Mouse (Mus musculus) forebrain, embryonic 11.5 days (tissue): ENCODE measurements around the gene Dhx30. TPM values are rescaled to one million over a fixed set of nuclear protein-coding genes. Genes with fewer than 3 reads are reported as not detected.
"Not testable (repeated sequence)": the region's sequence is repeated elsewhere in the genome, so short reads cannot be mapped to it uniquely, and the experiment has no call there.

ENCODE experiments used
- ATAC-seq: fragments of 200-750 bp; cut with Nextera tagmentation; replicated peaks from 2 replicates; pipeline ENCODE4 v1.8.0; 2017; ENCODE audit warnings: moderate TSS enrichment; ENCODE audit not compliant: low FRiP score
- DNase-seq: peaks from one replicate; pipeline ENCODE4 v3.0.0-alpha.2; 2017; ENCODE audit warnings: low spot score
- H3K27ac ChIP-seq: fragments of 300-500 bp; sonication (generic); 2 replicates; pipeline ENCODE4 v1.5.1; 2014; ENCODE audit warnings: low read depth, low read length
- H3K27me3 ChIP-seq: fragments of 300-500 bp; sonication (generic); 2 replicates; pipeline ENCODE4 v1.6.1; 2014; ENCODE audit warnings: mild to moderate bottlenecking, low read length, mixed read lengths; ENCODE audit not compliant: control insufficient read depth, insufficient read depth
- H3K36me3 ChIP-seq: fragments of 300-500 bp; sonication (generic); 2 replicates; pipeline ENCODE4 v1.6.1; 2014; ENCODE audit warnings: mild to moderate bottlenecking, low read length, moderate library complexity, mixed read lengths; ENCODE audit not compliant: control insufficient read depth, insufficient read depth
- H3K4me1 ChIP-seq: fragments of 300-500 bp; sonication (generic); replicated peaks from 2 replicates; pipeline ENCODE4 v1.6.1; 2014; ENCODE audit warnings: low read length, mixed read lengths; ENCODE audit not compliant: control insufficient read depth, insufficient read depth
- H3K4me2 ChIP-seq: fragments of 300-500 bp; sonication (generic); 2 replicates; pipeline ENCODE4 v1.6.1; 2014; ENCODE audit warnings: low read depth, mild to moderate bottlenecking, low read length, moderate library complexity, mixed read lengths; ENCODE audit not compliant: severe bottlenecking
- H3K4me3 ChIP-seq: fragments of 300-500 bp; sonication (generic); 2 replicates; pipeline ENCODE4 v1.5.1; 2014; ENCODE audit warnings: low read depth, low read length
- H3K9ac ChIP-seq: fragments of 300-500 bp; sonication (generic); 2 replicates; pipeline ENCODE4 v1.6.1; 2014; ENCODE audit warnings: low read length
- H3K9me3 ChIP-seq: fragments of 300-500 bp; sonication (generic); 2 replicates; pipeline ENCODE4 v1.6.1; 2016; ENCODE audit warnings: low read length, mixed read lengths; ENCODE audit not compliant: control insufficient read depth
- WGBS: fragments of 180-500 bp; shearing (Covaris S2); extraction: QIAGEN DNeasy Blood & Tissue Kit; methylation state at CpG from one replicate; pipeline ENCODE4 v1.1.7; 2014; 5-methylcytosine and 5-hydroxymethylcytosine counted together
- polyA plus RNA-seq: library from polyadenylated mRNA; unstranded; fragments of >200 nt; fragmentation: Nextera tagmentation; extraction: Ambion mirVana; gene quantifications from 2 replicates; pipeline ENCODE4 v1.2.1, GENCODE M21; 2014

Dhx30 gene
- polyA plus RNA-seq, 1 experiment from 2014 or later, result 186 TPM

GRCm38 (mm10) chr9:110132921-110133320 lies 15.3 kb upstream of the Dhx30 start:
- peak overlapping the region; percentile 72 for H3K4me2 ChIP-seq
- peaks cover 8% of the 10 kb centered on the region; the same call in 1 of the 2 replicates for H3K4me1 ChIP-seq
- no peaks in the 10 kb centered on the region; the same call in 1 of the 2 replicates for H3K36me3 ChIP-seq
- H3K4me3 ChIP-seq, result peak overlapping the region; percentile 90
- no peak overlapping the region for H3K27ac ChIP-seq
- peak overlapping the region; percentile 97 for H3K9ac ChIP-seq
- WGBS, result 67% methylated on average over 6 of the region's 6 CpGs
- DNase-seq (no peak), ATAC-seq (no peak)
- no peaks in the 10 kb centered on the region for H3K27me3 ChIP-seq
- no peaks in the 10 kb centered on the region for H3K9me3 ChIP-seq

- H3K9me3 ChIP-seq, result no peaks in the 10 kb centered on the region
- no peaks in the 10 kb centered on the region; the same call in 1 of the 2 replicates for H3K36me3 ChIP-seq
- WGBS, result under 1% methylated on average over 38 of the region's 38 CpGs
- H3K27ac ChIP-seq, result peak overlapping the region; percentile 91
- no peaks in the 10 kb centered on the region for H3K27me3 ChIP-seq
- peak overlapping the region; percentile 90 for H3K4me3 ChIP-seq
- H3K4me2 ChIP-seq, result peak overlapping the region; percentile 72
- peak; percentile 73 for ATAC-seq
- DNase-seq, result peak; percentile 87
- peak overlapping the region; percentile 97 for H3K9ac ChIP-seq
- peaks cover 8% of the 10 kb centered on the region; the same call in 1 of the 2 replicates for H3K4me1 ChIP-seq
Measured at GRCm38 (mm10) chr9:110132201-110132605, 14.6 kb upstream of the Dhx30 start.

DNA sequence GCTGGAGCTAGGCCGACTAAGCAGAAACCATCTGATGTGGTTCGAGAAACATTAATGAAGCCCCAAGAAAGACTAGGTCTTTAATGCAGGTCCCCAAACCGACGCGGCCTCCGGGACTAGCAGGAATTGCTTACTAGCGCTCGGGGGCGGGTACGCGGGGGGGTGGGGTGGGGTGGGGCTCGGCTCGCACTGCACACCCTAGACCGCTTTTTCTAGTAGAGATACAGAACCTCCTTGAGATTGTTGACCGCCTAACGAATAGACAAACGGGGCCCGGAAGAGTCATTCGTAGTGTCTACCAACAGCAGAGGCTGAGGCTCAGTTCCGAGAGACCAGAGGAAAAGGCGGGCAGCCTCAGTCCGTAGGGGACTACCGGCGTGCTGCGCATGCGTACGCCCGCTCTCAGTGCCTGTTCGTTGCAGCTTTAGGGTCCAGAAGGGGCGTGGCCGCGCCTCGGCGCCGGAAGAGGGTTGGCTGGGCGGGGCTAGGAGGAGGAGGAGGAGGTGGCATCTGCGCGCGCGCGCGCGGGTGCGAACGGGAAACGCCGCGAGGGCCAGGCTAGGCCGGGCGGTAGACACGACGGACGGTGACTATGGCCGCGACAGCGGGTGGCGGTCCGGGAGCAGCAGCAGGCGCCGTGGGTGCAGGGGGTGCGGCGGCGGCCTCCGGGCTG lies 14.0 kb upstream of the Dhx30 start:
- Histone ChIP-seq H3K4me1 (peaks cover 8% of the 10 kb centered on the region; the same call in 1 of the 2 replicates), H3K36me3 (no peaks in the 10 kb centered on the region), H3K4me2 (peak overlapping the region; percentile 72), H3K27me3 (no peaks in the 10 kb centered on the region), H3K27ac (peak overlapping the region; percentile 91), H3K9me3 (no peaks in the 10 kb centered on the region), H3K9ac (peak overlapping the region; percentile 97), H3K4me3 (peak overlapping the region; percentile 90)
- peak; percentile 100 for DNase-seq
- under 1% methylated on average over 61 of the region's 64 CpGs for WGBS
- peak; percentile 94 for ATAC-seq

DNA sequence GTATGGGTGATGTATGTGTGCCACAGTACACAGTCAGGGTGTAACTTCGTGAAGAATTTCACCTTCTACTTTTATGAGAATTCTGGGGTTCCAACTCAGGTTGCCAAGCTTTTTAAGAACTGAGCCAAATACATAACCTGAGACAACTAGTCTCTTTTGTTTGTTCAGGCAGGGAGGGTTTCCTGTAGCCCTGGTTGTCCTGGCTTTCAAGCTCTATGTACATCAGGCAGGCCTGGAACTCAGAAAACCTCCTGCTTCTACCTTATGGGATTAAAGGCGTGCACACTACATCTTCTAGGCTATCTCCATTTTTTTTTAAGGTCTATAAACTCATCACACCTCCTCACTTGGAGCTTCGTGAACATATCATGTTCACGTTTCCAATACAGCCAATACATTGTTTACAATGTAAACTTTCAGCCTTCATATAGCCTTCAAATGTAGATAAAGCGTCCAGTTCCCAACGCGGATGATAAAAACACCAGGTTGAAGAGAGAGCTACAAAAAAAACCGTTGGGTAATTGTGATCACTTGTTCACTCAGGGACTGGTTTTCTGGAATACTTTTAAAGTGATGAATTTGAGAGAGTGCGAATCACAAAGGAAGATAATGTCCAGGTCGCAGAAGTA lies 13.4 kb upstream of the Dhx30 start:
- Histone ChIP-seq H3K27ac (peak overlapping the region; percentile 91), H3K9me3 (no peaks in the 10 kb centered on the region), H3K9ac (peak overlapping the region; percentile 97), H3K27me3 (no peaks in the 10 kb centered on the region), H3K4me2 (peak overlapping the region; percentile 72), H3K4me1 (peaks cover 8% of the 10 kb centered on the region; the same call in 1 of the 2 replicates), H3K4me3 (peak overlapping the region; percentile 90), H3K36me3 (no peaks in the 10 kb centered on the region)
- no peak for ATAC-seq
- no peak for DNase-seq
- WGBS, result 34% methylated on average over 10 of the region's 10 CpGs

DNA sequence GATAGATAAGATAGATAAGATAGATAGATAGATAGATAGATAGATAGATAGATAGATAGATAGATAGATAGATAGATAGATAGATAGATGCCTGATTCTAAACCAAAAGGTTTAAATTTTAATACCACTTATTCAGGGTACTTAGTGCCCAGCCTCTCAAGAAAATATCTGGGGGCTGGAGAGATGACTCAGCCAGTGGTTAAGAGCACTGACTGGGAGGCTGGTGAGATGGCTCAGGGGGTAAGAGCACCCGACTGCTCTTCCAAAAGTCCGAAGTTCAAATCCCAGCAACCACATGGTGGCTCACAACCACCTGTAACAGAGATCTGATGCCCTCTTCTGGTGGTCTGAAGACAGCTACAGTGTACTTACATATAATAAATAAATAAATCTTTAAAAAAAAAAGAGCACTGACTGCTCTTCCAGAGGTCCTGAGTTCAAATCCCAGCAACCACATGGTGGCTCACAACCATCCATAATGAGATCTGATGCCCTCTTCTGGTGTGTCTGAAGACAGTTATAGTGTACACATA lies 6.4 kb upstream of the Dhx30 start:
- not testable (repeated sequence) for H3K27me3 ChIP-seq, H3K9ac ChIP-seq, H3K4me3 ChIP-seq, DNase-seq, H3K27ac ChIP-seq, H3K4me1 ChIP-seq, H3K36me3 ChIP-seq, H3K4me2 ChIP-seq, ATAC-seq, H3K9me3 ChIP-seq
- WGBS, result 51% methylated on average over 2 of the region's 2 CpGs

DNA sequence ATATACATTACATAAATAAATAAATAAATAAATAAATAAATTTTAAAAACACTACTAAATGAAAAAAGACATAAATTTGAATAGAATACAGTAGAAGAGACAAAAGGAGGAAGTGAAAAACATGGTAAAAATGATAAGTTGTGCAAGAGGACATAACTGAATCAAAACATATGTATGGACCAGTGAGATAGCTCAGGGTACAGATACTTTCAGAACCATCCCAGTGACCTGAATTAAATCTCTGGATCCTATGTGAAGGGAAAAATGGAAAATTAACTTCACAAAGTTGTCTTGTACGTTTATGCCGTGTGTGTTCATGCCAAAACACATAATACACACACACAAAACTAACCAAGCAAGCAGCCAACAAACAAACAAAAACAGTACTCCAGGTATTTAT lies 5.7 kb upstream of the Dhx30 start:
- Histone ChIP-seq H3K9me3 (no peaks in the 10 kb centered on the region), H3K27ac (no peak overlapping the region), H3K27me3 (no peaks in the 10 kb centered on the region), H3K36me3 (no peaks in the 10 kb centered on the region), H3K4me3 (no peak overlapping the region), H3K4me2 (no peak overlapping the region), H3K9ac (no peak overlapping the region), H3K4me1 (peaks cover 3% of the 10 kb centered on the region; the same call in 1 of the 2 replicates)
- DNase-seq (no peak), ATAC-seq (no peak)
- WGBS, result 79% methylated on average over 2 of the region's 2 CpGs

GRCm38 (mm10) chr9:110121424-110121823 lies 3.8 kb upstream of the Dhx30 start:
- Histone ChIP-seq H3K36me3 (no peaks in the 10 kb centered on the region), H3K9me3 (no peaks in the 10 kb centered on the region), H3K4me1 (peaks cover 6% of the 10 kb centered on the region; the same call in 1 of the 2 replicates), H3K27me3 (no peaks in the 10 kb centered on the region), H3K4me2 (no peak overlapping the region), H3K4me3 (no peak overlapping the region), H3K27ac (no peak overlapping the region), H3K9ac (no peak overlapping the region)
- 80% methylated on average over 4 of the region's 4 CpGs for WGBS
- ATAC-seq (no peak), DNase-seq (no peak)

GRCm38 (mm10) chr9:110118249-110118648 lies 619 bp upstream of the Dhx30 start:
- ATAC-seq, result no peak
- no peak overlapping the region for H3K27ac ChIP-seq
- H3K36me3 ChIP-seq, result no peaks in the 10 kb centered on the region; the same call in 1 of the 2 replicates

More at GRCm38 (mm10) chr9:110118249-110118648, 619 bp upstream of the Dhx30 start:
- H3K4me3 ChIP-seq, result peak overlapping the region; percentile 87
- H3K9ac ChIP-seq, result peak overlapping the region; percentile 96
- H3K4me1 ChIP-seq, result peaks cover 6% of the 10 kb centered on the region; the same call in 1 of the 2 replicates
- H3K27me3 ChIP-seq, result no peaks in the 10 kb centered on the region
- no peak for DNase-seq
- WGBS, result 32% methylated on average over 1 of the region's 1 CpGs
- H3K9me3 ChIP-seq, result no peaks in the 10 kb centered on the region
- peak overlapping the region; percentile 75 for H3K4me2 ChIP-seq
